Mouse (Mus musculus) kidney, postnatal 0 days (tissue): Measurements from ENCODE around the gene Ddx10. TPM values are rescaled to one million over a fixed set of nuclear protein-coding genes. Genes with fewer than 3 reads are reported as not detected.
A peak's percentile ranks its signal among the peaks of the same experiment; 100 is the strongest.

ENCODE experiments used
- ATAC-seq: fragments of 200-750 bp; cut with Nextera tagmentation; replicated peaks from 2 replicates; pipeline ENCODE4 v1.8.0; 2017; ENCODE audit warnings: low read depth, moderate number of reproducible peaks, moderate TSS enrichment, moderate library complexity; ENCODE audit not compliant: low FRiP score
- DNase-seq: peaks from one replicate; pipeline ENCODE4 v3.0.0-alpha.2; 2016; ENCODE audit warnings: low spot score
- H3K27ac ChIP-seq: fragments of 300-500 bp; sonication (generic); 2 replicates; pipeline ENCODE4 v1.5.1; 2014; ENCODE audit warnings: mild to moderate bottlenecking
- H3K27me3 ChIP-seq: fragments of 300-500 bp; sonication (generic); 2 replicates; pipeline ENCODE4 v1.6.1; 2014; ENCODE audit warnings: low read length, mixed read lengths; ENCODE audit not compliant: insufficient read depth
- H3K36me3 ChIP-seq: fragments of 300-500 bp; sonication (generic); 2 replicates; pipeline ENCODE4 v1.6.1; 2014; ENCODE audit warnings: low read length, mixed read lengths; ENCODE audit not compliant: insufficient read depth
- H3K4me1 ChIP-seq: fragments of 300-500 bp; sonication (generic); replicated peaks from 2 replicates; pipeline ENCODE4 v1.6.1; 2014; ENCODE audit warnings: antibody characterized with exemption, low read length, mixed read lengths; ENCODE audit not compliant: insufficient read depth
- H3K4me2 ChIP-seq: fragments of 300-500 bp; sonication (generic); 2 replicates; pipeline ENCODE4 v1.6.1; 2014; ENCODE audit warnings: mild to moderate bottlenecking, low read length, moderate library complexity, mixed read lengths
- H3K4me3 ChIP-seq: fragments of 300-500 bp; sonication (generic); replicated peaks from 2 replicates; pipeline ENCODE4 v1.5.1; 2014; ENCODE audit warnings: low read depth, low read length
- H3K9ac ChIP-seq: fragments of 300-500 bp; sonication (generic); 2 replicates; pipeline ENCODE4 v1.6.1; 2014; ENCODE audit warnings: low read depth, low read length
- H3K9me3 ChIP-seq: fragments of 300-500 bp; sonication (generic); replicated peaks from 2 replicates; pipeline ENCODE4 v1.6.1; 2016; ENCODE audit warnings: low read length, inconsistent platforms, mixed read lengths
- CTCF ChIP-seq: IDR thresholded peaks from 2 replicates; pipeline ENCODE4 v1.5.1; 2016; ENCODE audit warnings: antibody characterized with exemption, low read depth, mild to moderate bottlenecking, moderate library complexity
- WGBS: fragments of 180-500 bp; shearing (Covaris S2); extraction: QIAGEN DNeasy Blood & Tissue Kit; methylation state at CpG from one replicate; pipeline ENCODE4 v1.1.7; 2014; 5-methylcytosine and 5-hydroxymethylcytosine counted together
- polyA plus RNA-seq: library from polyadenylated mRNA; unstranded; fragments of >200 nt; fragmentation: Nextera tagmentation; extraction: Ambion mirVana; gene quantifications from 2 replicates; pipeline ENCODE4 v1.2.1, GENCODE M21; 2015

The Ddx10 gene
- polyA plus RNA-seq, 1 experiment from 2014 or later, result 27.2 TPM

GRCm38 (mm10) chr9:53272207-53272606 is 24.4 kb upstream of the Ddx10 start:
- no peaks in the 10 kb centered on the region for H3K4me1 ChIP-seq
- WGBS, result 28% methylated on average over 5 of the region's 5 CpGs
- no peaks in the 10 kb centered on the region for H3K9me3 ChIP-seq
- 0 out of 2 replicates have a peak overlapping the region, but pooled peaks have one; percentile 9 for H3K4me2 ChIP-seq
- H3K27me3 ChIP-seq, result no peaks in the 10 kb centered on the region
- no peak overlapping the region for H3K4me3 ChIP-seq
- ATAC-seq (no peak), DNase-seq (peak; percentile 69)
- H3K9ac ChIP-seq, result no peak overlapping the region
- H3K27ac ChIP-seq, result peak overlapping the region; percentile 70
- no peak for TF ChIP-seq CTCF
- no peaks in the 10 kb centered on the region for H3K36me3 ChIP-seq

GRCm38 (mm10) chr9:53271281-53272022 is 23.6 kb upstream of the Ddx10 start:
- no peaks in the 10 kb centered on the region for H3K9me3 ChIP-seq
- WGBS, result 20% methylated on average over 5 of the region's 5 CpGs
- no peaks in the 10 kb centered on the region for H3K27me3 ChIP-seq
- no peaks in the 10 kb centered on the region for H3K4me1 ChIP-seq
- no peak overlapping the region for H3K4me2 ChIP-seq
- no peaks in the 10 kb centered on the region for H3K36me3 ChIP-seq
- H3K27ac ChIP-seq, result peak overlapping the region; percentile 70
- no peak overlapping the region for H3K4me3 ChIP-seq
- peak; percentile 78 for DNase-seq
- ATAC-seq, result no peak
- H3K9ac ChIP-seq, result no peak overlapping the region
- no peak for TF ChIP-seq CTCF

GRCm38 (mm10) chr9:53269466-53269755 is 21.6 kb upstream of the Ddx10 start:
- ATAC-seq (no peak), DNase-seq (no peak)
- H3K4me1 ChIP-seq, result no peaks in the 10 kb centered on the region
- no peak for TF ChIP-seq CTCF
- H3K9me3 ChIP-seq, result no peaks in the 10 kb centered on the region
- H3K9ac ChIP-seq, result no peak overlapping the region
- no peak overlapping the region for H3K4me2 ChIP-seq
- 89% methylated on average over 5 of the region's 5 CpGs for WGBS
- no peak overlapping the region for H3K4me3 ChIP-seq
- H3K27me3 ChIP-seq, result no peaks in the 10 kb centered on the region
- H3K27ac ChIP-seq, result peak overlapping the region; percentile 33
- H3K36me3 ChIP-seq, result no peaks in the 10 kb centered on the region

GRCm38 (mm10) chr9:53268731-53269465 is 21.0 kb upstream of the Ddx10 start:
- Histone ChIP-seq H3K4me2 (no peak overlapping the region), H3K27ac (peak overlapping the region; percentile 33), H3K36me3 (no peaks in the 10 kb centered on the region), H3K9ac (no peak overlapping the region), H3K4me3 (no peak overlapping the region), H3K4me1 (no peaks in the 10 kb centered on the region), H3K9me3 (no peaks in the 10 kb centered on the region), H3K27me3 (no peaks in the 10 kb centered on the region)
- DNase-seq (peak; percentile 78), ATAC-seq (no peak)
- TF ChIP-seq CTCF, result peak; percentile 72
- 62% methylated on average over 5 of the region's 5 CpGs for WGBS

GRCm38 (mm10) chr9:53268036-53268435 is 20.2 kb upstream of the Ddx10 start:
- no peak for DNase-seq
- no peaks in the 10 kb centered on the region for H3K4me1 ChIP-seq
- no peak overlapping the region for H3K4me2 ChIP-seq
- H3K4me3 ChIP-seq, result no peak overlapping the region
- no peaks in the 10 kb centered on the region for H3K9me3 ChIP-seq
- H3K36me3 ChIP-seq, result no peaks in the 10 kb centered on the region
- no peaks in the 10 kb centered on the region for H3K27me3 ChIP-seq
- no peak overlapping the region for H3K9ac ChIP-seq
- no peak for ATAC-seq
- no peak for TF ChIP-seq CTCF
- WGBS, result 42% methylated on average over 5 of the region's 5 CpGs
- H3K27ac ChIP-seq, result no peak overlapping the region

- H3K9me3 ChIP-seq, result no peaks in the 10 kb centered on the region
- H3K4me1 ChIP-seq, result no peaks in the 10 kb centered on the region
- no peak for ATAC-seq
- no peak overlapping the region for H3K4me2 ChIP-seq
- 85% methylated on average over 2 of the region's 2 CpGs for WGBS
- no peaks in the 10 kb centered on the region for H3K27me3 ChIP-seq
- H3K27ac ChIP-seq, result no peak overlapping the region
- no peak overlapping the region for H3K9ac ChIP-seq
- no peak for TF ChIP-seq CTCF
- no peaks in the 10 kb centered on the region for H3K36me3 ChIP-seq
- no peak overlapping the region for H3K4me3 ChIP-seq
- DNase-seq, result no peak
Measured at GRCm38 (mm10) chr9:53265589-53265988, 17.7 kb upstream of the Ddx10 start.
